Mouse (Mus musculus) bone marrow macrophage, adult 2 months (primary cell): Measurements from ENCODE around the gene Ankrd13b.

Experiments
- CTCF ChIP-seq: IDR thresholded peaks from 2 replicates; pipeline ENCODE4 v1.5.1; 2012; ENCODE audit warnings: low read depth, mild to moderate bottlenecking, low read length, moderate library complexity
- POLR2A ChIP-seq: IDR thresholded peaks from 2 replicates; pipeline ENCODE4 v1.6.1; 2012; ENCODE audit warnings: mild to moderate bottlenecking, low read depth, low read length, borderline replicate concordance

DNA sequence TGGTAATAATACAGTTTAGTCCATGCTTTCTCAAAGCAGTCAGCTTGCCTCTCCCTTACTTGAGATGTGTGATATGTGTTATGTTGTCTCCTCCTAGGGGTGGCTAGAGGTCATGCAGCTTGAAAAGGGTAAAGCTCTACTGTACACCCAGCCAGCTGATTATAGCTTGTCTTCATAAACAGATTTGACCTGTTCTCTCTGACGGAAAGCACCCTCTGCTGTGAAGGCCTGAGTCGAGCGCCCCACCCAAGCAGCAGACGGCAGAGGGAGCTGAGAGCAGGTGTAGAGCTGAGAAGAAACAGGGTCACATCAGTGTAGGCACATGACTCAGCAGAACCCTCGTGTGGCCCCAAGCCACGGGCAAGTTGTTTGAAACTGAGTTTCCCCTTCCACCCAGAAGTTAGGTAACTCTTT lies 42.8 kb downstream of the Ankrd13b start:
- TF ChIP-seq POLR2A, result no peak
- TF ChIP-seq CTCF, result peak; percentile 25; the same call in 1 of the 2 replicates
